Mouse (Mus musculus): ENCODE results near the gene Klhl11. TPM values are rescaled to one million over a fixed set of nuclear protein-coding genes. Genes with fewer than 3 reads are reported as not detected.

Gene Klhl11
- polyA plus RNA-seq, 1 experiment from 2014 or later, result 14.0 TPM

DNA sequence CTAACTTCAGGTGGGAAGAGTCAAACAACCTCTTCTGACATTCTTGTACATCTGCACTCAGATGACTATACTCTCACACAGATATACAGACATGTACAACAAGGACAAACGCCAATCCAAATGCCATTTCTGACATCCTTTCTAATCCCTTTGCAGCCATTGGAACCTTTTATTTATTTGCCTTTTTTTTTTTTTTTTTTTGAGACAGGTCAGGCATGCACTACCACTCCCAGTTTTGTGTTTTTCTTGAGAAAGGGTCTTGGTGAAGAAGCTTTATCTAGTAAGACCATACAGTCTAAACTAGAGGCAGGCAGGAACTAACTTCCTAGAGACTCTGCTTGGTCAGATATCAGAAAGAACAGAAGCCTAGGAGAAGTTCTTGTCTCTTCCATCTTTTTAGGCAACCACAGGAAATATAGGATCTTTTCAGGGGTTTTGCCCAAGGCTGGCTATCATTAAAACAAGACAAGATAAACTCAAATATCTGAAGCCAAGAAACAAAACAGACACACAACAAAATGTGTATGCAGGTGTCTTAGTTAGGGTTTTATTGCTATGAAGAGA is 7.2 kb downstream of the Klhl11 start:
- Histone ChIP-seq H3K27ac (replicated peaks) (no peak overlapping the region), H3K9ac (replicated peaks) (no peak overlapping the region), H3K9me3 (no peaks in the 10 kb centered on the region), H3K4me3 (no peak overlapping the region), H3K4me1 (peaks cover 12% of the 10 kb centered on the region), H3K27me3 (no peaks in the 10 kb centered on the region), H3K4me2 (replicated peaks) (no peak overlapping the region), H3K36me3 (peaks cover 25% of the 10 kb centered on the region)
- ATAC-seq (replicated peaks), result no peak
- WGBS, result 95% methylated on average over 1 of the region's 1 CpGs

DNA sequence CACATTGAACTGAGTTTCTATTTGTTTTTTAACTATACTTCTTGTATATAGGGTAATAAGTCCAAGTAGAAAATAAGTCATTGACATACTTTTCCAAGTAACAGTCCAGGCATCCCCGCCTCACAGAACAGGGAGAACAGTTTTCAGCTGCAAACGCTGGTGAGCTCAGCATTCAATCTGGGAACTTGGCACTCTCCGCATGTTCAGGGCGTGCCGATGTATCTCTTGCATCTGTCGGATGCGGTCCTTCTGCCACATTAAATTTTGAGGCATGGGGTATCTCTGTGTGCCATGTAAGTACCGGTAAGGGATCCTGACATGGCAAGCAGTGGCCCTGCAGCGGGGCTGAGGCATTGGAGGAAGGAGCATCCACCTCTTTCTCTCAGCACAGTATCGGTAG is 9.8 kb downstream of the Klhl11 start:
- peaks cover 38% of the 10 kb centered on the region for H3K36me3 ChIP-seq
- H3K9ac ChIP-seq (replicated peaks), result no peak overlapping the region

DNA sequence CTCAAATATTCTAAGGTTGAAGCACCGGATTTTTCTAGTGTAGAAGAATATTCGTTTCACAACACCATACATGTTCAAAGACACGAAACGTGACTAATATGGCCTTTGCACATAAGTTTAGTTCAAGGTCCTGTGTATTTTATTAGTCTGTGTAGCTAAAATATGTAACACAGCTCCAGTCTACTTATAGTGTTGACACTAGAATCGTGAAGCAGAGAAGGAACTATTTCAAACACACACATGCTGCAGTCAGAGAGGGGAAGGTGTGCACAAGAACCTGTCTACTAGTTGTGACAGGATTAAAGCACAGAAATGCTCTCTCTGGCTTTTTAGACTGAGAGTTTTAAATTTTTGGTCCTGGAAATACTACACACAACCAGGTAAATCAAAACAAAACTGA is 14.8 kb downstream of the Klhl11 start:
- H3K9ac ChIP-seq (replicated peaks), result no peak overlapping the region
- H3K36me3 ChIP-seq, result peaks cover 22% of the 10 kb centered on the region
- no peaks in the 10 kb centered on the region for H3K4me1 ChIP-seq
- H3K27me3 ChIP-seq, result no peaks in the 10 kb centered on the region
- H3K4me2 ChIP-seq (replicated peaks), result no peak overlapping the region
- H3K27ac ChIP-seq (replicated peaks), result no peak overlapping the region
- 91% methylated on average over 5 of the region's 5 CpGs for WGBS
- H3K9me3 ChIP-seq, result no peaks in the 10 kb centered on the region
- H3K4me3 ChIP-seq, result no peak overlapping the region
- no peak for ATAC-seq (replicated peaks)

More for the DNA sequence above, 9.8 kb downstream of the Klhl11 start:
- no peaks in the 10 kb centered on the region for H3K9me3 ChIP-seq
- H3K4me3 ChIP-seq, result no peak overlapping the region
- no peak overlapping the region for H3K27ac ChIP-seq (replicated peaks)
- H3K27me3 ChIP-seq, result no peaks in the 10 kb centered on the region
- no peak overlapping the region for H3K4me2 ChIP-seq (replicated peaks)
- no peaks in the 10 kb centered on the region for H3K4me1 ChIP-seq
- ATAC-seq (replicated peaks), result no peak
- 85% methylated on average over 10 of the region's 10 CpGs for WGBS

DNA sequence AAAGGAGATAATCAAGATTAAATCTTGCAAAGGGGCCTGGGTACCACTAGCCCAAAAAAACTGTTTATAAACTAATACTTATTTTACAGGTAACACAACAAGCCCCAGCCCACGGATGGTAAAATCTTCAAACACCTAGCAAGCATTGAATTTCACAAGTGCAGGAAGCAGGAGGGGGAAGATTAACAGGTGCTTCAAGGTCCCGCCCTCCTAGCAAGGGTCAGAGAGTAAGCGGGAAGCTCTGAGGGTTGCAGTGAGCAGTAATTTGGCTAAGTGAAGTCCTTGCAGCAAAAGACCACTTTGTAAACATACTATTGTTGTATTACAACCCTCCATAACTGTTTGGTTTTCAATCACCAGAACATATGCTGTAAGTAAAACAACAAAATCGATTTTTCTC is 15.3 kb downstream of the Klhl11 start:
- Histone ChIP-seq H3K4me3 (no peak overlapping the region), H3K9me3 (no peaks in the 10 kb centered on the region), H3K27me3 (no peaks in the 10 kb centered on the region), H3K4me1 (no peaks in the 10 kb centered on the region), H3K4me2 (replicated peaks) (no peak overlapping the region), H3K27ac (replicated peaks) (no peak overlapping the region), H3K36me3 (peaks cover 19% of the 10 kb centered on the region; the same call in 1 of the 2 replicates), H3K9ac (replicated peaks) (no peak overlapping the region)
- 83% methylated on average over 4 of the region's 4 CpGs for WGBS
- ATAC-seq (replicated peaks), result no peak

DNA sequence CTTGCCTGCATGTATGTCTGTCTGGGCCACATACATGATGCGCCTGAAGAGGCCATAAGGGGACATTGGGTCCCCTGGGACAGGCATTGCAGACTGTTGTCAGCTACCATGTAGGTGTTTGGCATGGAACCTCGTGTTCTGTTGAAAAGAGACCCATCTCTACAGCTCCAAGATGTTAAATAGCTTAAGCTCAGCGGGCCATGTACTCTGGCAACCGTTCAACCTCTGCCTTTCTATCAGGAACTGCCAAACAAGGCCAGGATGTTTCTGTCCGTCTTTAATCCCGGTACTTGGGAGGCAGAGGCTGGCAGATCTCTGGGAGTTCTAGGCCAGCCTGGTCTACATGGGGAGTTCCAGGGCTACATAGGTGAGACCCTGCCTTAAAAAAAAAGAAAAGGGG is 29.9 kb downstream of the Klhl11 start:
- H3K4me3 ChIP-seq, result no peak overlapping the region
- H3K4me2 ChIP-seq (replicated peaks), result no peak overlapping the region
- H3K9me3 ChIP-seq, result no peaks in the 10 kb centered on the region
- no peaks in the 10 kb centered on the region for H3K36me3 ChIP-seq
- H3K27me3 ChIP-seq, result no peaks in the 10 kb centered on the region
- H3K4me1 ChIP-seq, result peaks cover 16% of the 10 kb centered on the region
- ATAC-seq (replicated peaks), result no peak
- 79% methylated on average over 6 of the region's 6 CpGs for whole genome bisulfite sequencing
- no peak overlapping the region for H3K27ac ChIP-seq (replicated peaks)
- no peak overlapping the region for H3K9ac ChIP-seq (replicated peaks)

DNA sequence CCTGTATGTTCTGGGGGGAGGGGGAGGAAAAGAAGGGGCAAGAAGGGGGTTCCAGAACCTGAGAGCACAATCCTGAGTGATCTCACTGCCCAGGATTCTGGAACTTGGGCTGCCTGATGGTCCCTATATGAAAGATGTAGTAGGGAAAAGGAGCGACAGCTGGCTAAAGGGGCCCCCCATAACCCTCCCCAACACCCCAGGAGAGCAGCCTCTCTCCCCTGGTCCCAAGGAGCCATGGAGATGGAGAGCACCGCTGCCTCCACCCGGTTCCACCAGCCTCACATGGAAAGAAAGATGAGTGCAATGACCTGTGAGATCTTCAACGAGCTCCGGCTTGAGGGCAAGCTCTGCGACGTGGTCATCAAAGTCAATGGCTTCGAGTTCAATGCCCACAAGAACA is 30.7 kb downstream of the Klhl11 start, which contains the start of the genes Nt5c3b and Klhl10:
Gene Nt5c3b, minus strand, starts transcription at position 12 of the 400 bp plus-strand sequence.
Gene Klhl10, plus strand, starts transcription at position 121 of the 400 bp plus-strand sequence.
- peak within 1 kb of the TSS; percentile 84 for H3K4me3 ChIP-seq
- H3K9me3 ChIP-seq, result no peaks in the 10 kb centered on the region
- peaks cover 16% of the 10 kb centered on the region for H3K4me1 ChIP-seq
- no peaks in the 10 kb centered on the region for H3K27me3 ChIP-seq
- H3K27ac ChIP-seq (replicated peaks), result peak within 1 kb of the TSS; percentile 74
- WGBS, result 88% methylated on average over 8 of the region's 8 CpGs
- peak within 1 kb of the TSS; percentile 69 for H3K4me2 ChIP-seq (replicated peaks)
- H3K36me3 ChIP-seq, result peaks cover 5% of the 10 kb centered on the region; the same call in 1 of the 2 replicates
- H3K9ac ChIP-seq (replicated peaks), result peak within 1 kb of the TSS; percentile 92
- no peak for ATAC-seq (replicated peaks)

DNA sequence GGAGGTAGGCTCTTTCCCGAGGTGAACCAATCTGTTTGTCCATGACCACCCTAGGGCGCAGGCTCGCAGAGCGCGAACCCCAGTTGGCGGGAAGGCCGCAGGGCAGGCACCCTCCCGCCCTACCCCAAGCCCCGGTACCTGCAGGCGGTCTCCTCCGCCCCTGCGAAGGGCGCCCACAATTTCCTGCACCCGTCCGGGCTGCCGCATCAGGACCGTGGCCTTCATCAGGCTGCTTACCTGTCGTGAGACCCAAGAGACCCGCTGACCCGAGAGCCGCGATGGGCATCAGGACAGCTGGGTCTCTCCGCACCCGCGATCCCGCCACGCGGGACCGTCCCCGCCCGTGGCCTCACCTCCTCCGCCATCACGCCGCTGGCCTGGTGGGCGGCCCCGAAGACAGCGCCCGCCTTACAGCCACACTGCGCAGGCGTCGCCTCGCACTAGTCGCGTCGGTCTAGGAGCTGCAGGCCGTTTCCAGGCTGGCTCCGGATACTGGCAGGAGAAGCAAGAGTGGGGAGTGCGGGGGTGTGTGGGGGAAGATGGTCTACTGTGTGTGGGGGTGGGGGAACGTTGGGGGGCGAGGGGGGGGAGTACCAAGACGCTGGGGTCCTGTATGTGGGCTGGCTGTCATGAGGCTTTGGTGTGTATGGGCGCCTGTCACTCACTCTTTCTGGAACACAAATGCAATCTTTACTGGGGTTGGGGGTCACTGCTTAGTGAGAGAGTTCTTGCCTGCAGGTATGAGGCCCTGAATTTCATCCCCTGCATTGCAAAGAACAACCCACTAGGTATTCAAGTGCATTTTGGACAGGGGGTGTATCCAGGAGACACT is 31.6 kb downstream of the Klhl11 start:
- 1% methylated on average over 51 of the region's 52 CpGs for WGBS

DNA sequence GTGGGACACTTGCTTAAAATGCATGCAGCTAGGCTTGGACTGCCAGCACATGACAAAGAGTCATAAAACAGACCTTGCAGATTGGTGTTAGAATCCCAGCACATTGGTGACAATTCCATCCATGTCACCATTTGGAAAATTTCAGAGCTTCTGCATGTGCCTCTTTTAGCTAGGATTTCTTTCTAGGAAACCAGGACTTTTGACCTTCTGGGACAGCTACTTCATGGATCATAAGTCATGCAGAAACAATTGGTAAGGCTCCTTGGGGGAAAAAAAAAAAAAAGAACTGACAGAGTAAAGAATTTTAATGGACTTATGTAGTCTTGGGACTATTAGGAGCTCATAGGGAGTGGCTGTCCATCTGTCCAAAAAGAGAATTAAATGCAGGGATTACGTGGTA is 34.6 kb downstream of the Klhl11 start:
- ATAC-seq (replicated peaks), result no peak
- 85% methylated on average over 1 of the region's 1 CpGs for whole genome bisulfite sequencing
- Histone ChIP-seq H3K4me3 (no peak overlapping the region), H3K27me3 (no peaks in the 10 kb centered on the region), H3K36me3 (peaks cover 18% of the 10 kb centered on the region), H3K9ac (replicated peaks) (no peak overlapping the region), H3K9me3 (no peaks in the 10 kb centered on the region), H3K27ac (replicated peaks) (no peak overlapping the region), H3K4me2 (replicated peaks) (no peak overlapping the region), H3K4me1 (peaks cover 16% of the 10 kb centered on the region)

More for the DNA sequence above, 31.6 kb downstream of the Klhl11 start:
- ATAC-seq (replicated peaks), result peak; percentile 96
- peaks cover 16% of the 10 kb centered on the region for H3K4me1 ChIP-seq
- peak overlapping the region; percentile 84 for H3K4me3 ChIP-seq
- no peaks in the 10 kb centered on the region for H3K27me3 ChIP-seq
- peak overlapping the region; percentile 69 for H3K4me2 ChIP-seq (replicated peaks)
- H3K9me3 ChIP-seq, result no peaks in the 10 kb centered on the region
- H3K27ac ChIP-seq (replicated peaks), result peak overlapping the region; percentile 74
- H3K36me3 ChIP-seq, result peaks cover 6% of the 10 kb centered on the region; the same call in 1 of the 2 replicates
- H3K9ac ChIP-seq (replicated peaks), result peak overlapping the region; percentile 92

DNA sequence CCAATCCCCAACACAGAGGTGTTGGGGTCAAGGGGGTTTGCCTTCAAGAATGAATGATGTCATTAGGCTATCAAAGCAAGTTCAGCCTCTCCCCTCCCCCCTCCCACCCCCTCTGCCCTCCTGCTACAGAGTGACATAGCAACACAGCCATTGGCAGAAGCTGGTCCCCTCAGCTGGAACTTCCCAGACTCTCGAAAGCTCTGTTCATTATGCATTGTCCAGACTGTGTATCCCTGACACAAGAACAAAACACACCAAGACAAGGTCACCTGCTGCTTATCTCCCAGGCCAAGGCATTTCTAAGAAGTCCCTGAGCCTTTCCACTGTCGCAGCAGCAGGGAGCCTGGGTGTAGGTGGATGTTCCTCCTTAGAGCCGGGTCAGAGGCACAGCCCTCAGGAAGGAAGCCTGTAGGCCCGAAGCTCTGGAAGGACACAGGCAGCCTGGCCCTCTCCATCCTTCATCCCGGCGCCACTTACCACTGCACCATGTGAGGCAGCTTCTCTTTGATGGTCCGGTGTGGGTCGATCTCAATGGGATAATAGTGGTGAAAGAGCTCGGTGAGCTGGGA is 36.8 kb downstream of the Klhl11 start:
- Histone ChIP-seq H3K4me3 (no peak overlapping the region), H3K9me3 (no peaks in the 10 kb centered on the region), H3K27me3 (no peaks in the 10 kb centered on the region), H3K9ac (replicated peaks) (no peak overlapping the region), H3K4me2 (replicated peaks) (no peak overlapping the region), H3K27ac (replicated peaks) (no peak overlapping the region), H3K4me1 (peaks cover 16% of the 10 kb centered on the region), H3K36me3 (peaks cover 25% of the 10 kb centered on the region)
- no peak for ATAC-seq (replicated peaks)
- WGBS, result 69% methylated on average over 9 of the region's 9 CpGs

DNA sequence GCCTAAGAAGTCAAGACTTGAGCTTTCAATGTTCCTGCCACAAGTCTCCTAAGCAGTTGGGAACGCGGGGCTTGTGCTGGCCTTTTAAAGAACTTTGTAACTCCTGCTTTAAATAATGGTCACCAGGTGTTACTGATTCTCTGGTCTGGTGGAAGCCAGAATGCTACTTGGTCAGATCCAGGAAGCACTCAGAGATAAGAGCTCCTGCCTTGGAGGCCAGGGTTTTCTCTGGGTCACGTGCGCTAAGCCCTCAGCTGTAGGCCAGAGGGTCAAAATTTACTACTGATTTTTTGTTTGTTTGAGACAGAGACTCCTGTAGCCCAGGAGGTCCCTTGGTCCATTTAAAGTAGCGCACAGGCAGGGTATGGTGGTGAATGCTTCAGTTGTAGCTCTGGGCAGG is 40.5 kb downstream of the Klhl11 start:
- Histone ChIP-seq H3K4me3 (no peak overlapping the region), H3K9me3 (no peaks in the 10 kb centered on the region), H3K9ac (replicated peaks) (no peak overlapping the region), H3K36me3 (peaks cover 28% of the 10 kb centered on the region), H3K27me3 (no peaks in the 10 kb centered on the region), H3K27ac (replicated peaks) (no peak overlapping the region), H3K4me2 (replicated peaks) (no peak overlapping the region), H3K4me1 (no peaks in the 10 kb centered on the region)
- 96% methylated on average over 5 of the region's 5 CpGs for WGBS
- no peak for ATAC-seq (replicated peaks)

DNA sequence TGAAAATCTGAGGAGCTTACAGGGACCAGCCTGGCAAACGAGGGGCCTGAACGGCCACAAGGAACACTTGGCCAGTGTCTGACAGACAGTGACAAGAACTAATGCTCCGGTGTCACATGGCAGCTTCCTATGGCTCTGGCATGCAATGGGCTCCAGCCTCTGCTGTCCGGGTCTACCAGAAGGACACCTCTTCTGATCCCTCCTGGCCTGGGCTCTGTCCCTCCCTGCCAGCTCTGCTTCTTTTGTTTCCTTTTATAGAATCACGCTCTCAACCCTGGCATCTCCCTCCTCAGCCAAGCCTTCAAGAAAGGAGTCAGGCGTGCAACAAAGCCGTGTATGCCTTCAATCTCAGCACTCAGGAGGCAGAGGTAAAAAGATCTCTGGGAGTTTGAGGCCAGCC is 42.5 kb downstream of the Klhl11 start:
- peaks cover 22% of the 10 kb centered on the region for H3K36me3 ChIP-seq
- H3K4me3 ChIP-seq, result no peak overlapping the region
- H3K4me1 ChIP-seq, result 0 out of 2 replicates have a peak, but pooled peaks cover 4% of the 10 kb centered on the region
- H3K4me2 ChIP-seq (replicated peaks), result no peak overlapping the region
- H3K27ac ChIP-seq (replicated peaks), result no peak overlapping the region
- no peak for ATAC-seq (replicated peaks)
- 78% methylated on average over 7 of the region's 7 CpGs for WGBS
- H3K9ac ChIP-seq (replicated peaks), result no peak overlapping the region
- H3K27me3 ChIP-seq, result no peaks in the 10 kb centered on the region
- no peaks in the 10 kb centered on the region for H3K9me3 ChIP-seq

DNA sequence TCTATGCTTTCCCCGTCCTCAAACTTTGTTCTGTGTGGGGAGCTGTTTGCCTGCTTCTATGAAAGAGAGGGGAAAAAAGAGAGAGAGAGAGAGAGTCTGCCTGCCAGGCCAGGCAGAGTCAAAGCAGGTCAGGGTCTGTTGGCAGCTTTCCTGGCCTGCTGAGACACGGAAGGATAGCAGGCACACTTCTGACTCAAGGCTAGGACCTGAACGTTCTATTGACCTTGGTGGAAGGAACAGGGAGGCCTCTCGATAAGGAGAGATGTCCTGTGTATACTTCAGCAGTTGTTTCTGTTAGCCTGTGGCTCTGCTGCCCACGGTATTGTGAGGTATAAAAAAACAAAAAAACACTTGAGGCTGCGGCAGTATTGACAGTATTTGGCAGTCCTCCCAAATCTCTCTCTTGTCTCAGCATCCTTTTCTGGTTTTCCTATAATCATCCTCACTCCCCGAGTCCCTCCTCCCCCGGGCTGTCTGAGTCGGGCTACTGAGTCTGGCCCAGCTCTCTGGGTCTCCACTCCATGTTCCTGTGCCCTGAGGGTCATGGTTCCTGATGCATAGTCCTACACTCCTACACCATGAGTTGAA is 43.8 kb downstream of the Klhl11 start:
- Histone ChIP-seq H3K27me3 (no peaks in the 10 kb centered on the region), H3K4me2 (replicated peaks) (no peak overlapping the region), H3K9me3 (no peaks in the 10 kb centered on the region), H3K9ac (replicated peaks) (no peak overlapping the region), H3K36me3 (peaks cover 21% of the 10 kb centered on the region), H3K27ac (replicated peaks) (peak overlapping the region; percentile 8), H3K4me3 (no peak overlapping the region), H3K4me1 (0 out of 2 replicates have a peak, but pooled peaks cover 4% of the 10 kb centered on the region)
- WGBS, result 46% methylated on average over 9 of the region's 9 CpGs
- no peak for ATAC-seq (replicated peaks)

Data from forebrain, embryonic 15.5 days (tissue).